Mouse (Mus musculus) forebrain, embryonic 14.5 days (tissue): ENCODE data around the gene Rin2. TPM values are rescaled to one million over a fixed set of nuclear protein-coding genes. Genes with fewer than 3 reads are reported as not detected.
A peak's percentile ranks its signal among the peaks of the same experiment; 100 is the strongest.

Experiments
- ATAC-seq: fragments of 200-750 bp; cut with Nextera tagmentation; 2 replicates; pipeline ENCODE4 v1.8.0; 2017; ENCODE audit warnings: mild to moderate bottlenecking, moderate library complexity
- DNase-seq: peaks from one replicate; pipeline ENCODE4 v3.0.0-alpha.2; 2015; ENCODE audit warnings: low spot score
- H3K27ac ChIP-seq: fragments of 300-500 bp; sonication (generic); 2 replicates; pipeline ENCODE4 v1.5.1; 2014; ENCODE audit warnings: low read depth, mild to moderate bottlenecking, control low read depth, low read length, moderate library complexity
- H3K27me3 ChIP-seq: fragments of 300-500 bp; sonication (generic); replicated peaks from 2 replicates; pipeline ENCODE4 v1.6.1; 2014; ENCODE audit warnings: low read length, control low read depth, mixed read lengths; ENCODE audit not compliant: control insufficient read depth, insufficient read depth
- H3K36me3 ChIP-seq: fragments of 300-500 bp; sonication (generic); 2 replicates; pipeline ENCODE4 v1.6.1; 2014; ENCODE audit warnings: low read length, control low read depth; ENCODE audit not compliant: control insufficient read depth, insufficient read depth
- H3K4me1 ChIP-seq: fragments of 300-500 bp; sonication (generic); 2 replicates; pipeline ENCODE4 v1.6.1; 2014; ENCODE audit warnings: antibody characterized with exemption, low read length, control low read depth; ENCODE audit not compliant: control insufficient read depth, insufficient read depth
- H3K4me2 ChIP-seq: fragments of 300-500 bp; sonication (generic); 2 replicates; pipeline ENCODE4 v1.6.1; 2014; ENCODE audit warnings: mild to moderate bottlenecking, control low read depth, low read length
- H3K4me3 ChIP-seq: fragments of 300-500 bp; sonication (generic); 2 replicates; pipeline ENCODE4 v1.5.1; 2014; ENCODE audit warnings: low read depth, low read length, control low read depth
- H3K9ac ChIP-seq: fragments of 300-500 bp; sonication (generic); 2 replicates; pipeline ENCODE4 v1.6.1; 2014; ENCODE audit warnings: mild to moderate bottlenecking, low read length, control low read depth, moderate library complexity
- H3K9me3 ChIP-seq: fragments of 300-500 bp; sonication (generic); replicated peaks from 2 replicates; pipeline ENCODE4 v1.6.1; 2016; ENCODE audit warnings: low read length, control low read depth, mixed read lengths; ENCODE audit not compliant: control insufficient read depth
- WGBS: fragments of 180-500 bp; shearing (Covaris S2); extraction: QIAGEN DNeasy Blood & Tissue Kit; methylation state at CpG from one replicate; pipeline ENCODE4 v1.1.7; 2014; 5-methylcytosine and 5-hydroxymethylcytosine counted together
- polyA plus RNA-seq: library from polyadenylated mRNA; unstranded; fragments of >200 nt; fragmentation: Nextera tagmentation; extraction: Ambion mirVana; gene quantifications from 2 replicates; pipeline ENCODE4 v1.2.1, GENCODE M21; 2014

Gene Rin2
- polyA plus RNA-seq, 1 experiment from 2014 or later: 9.0 TPM

DNA sequence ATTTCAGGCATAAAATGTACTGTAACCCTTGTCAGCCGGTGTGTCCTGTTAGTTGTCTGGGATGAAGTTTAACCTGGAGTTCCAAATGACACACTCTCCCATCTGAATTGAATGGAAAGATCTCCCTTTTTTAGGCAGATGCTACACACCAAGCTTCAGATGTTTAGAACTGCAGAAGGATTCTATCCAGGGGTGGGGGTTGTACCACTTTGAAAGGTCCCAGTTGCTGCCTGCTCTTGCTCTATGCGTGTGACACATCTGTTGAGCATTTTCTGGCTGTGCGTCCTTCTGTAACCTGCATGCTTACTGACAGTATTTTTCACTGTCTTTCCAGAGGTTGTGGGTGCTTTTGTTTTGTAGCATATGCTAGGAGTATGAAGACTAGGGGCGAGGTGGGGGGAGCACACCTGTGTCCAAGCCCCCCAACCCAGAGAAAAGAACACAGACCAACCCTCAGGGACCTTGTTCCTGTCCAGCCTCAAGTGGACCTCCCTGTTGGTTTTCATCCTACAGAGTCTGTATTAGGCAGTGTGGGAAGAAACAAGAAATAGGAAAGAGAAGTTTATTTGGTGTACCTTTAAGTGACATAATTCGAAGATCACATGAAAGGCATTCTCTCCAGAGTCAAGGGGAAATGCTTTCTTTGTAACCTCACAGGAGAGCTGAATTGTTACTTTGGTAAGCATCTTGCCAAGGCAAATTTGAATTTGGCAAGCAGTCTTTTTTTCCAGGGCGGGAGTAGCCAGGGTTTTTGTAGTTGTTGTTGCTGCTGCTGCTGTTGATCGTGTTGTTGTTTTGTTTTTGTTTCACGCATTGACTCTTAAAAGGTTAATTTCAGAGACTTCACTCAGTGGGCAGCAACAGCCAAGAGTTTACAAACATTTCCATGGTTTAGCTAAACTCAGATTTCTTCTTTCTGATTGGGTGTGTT is 186.4 kb downstream of the Rin2 start:
- Histone ChIP-seq H3K9me3 (no peaks in the 10 kb centered on the region), H3K4me3 (peak overlapping the region; percentile 35), H3K9ac (peak overlapping the region; percentile 58), H3K4me1 (peaks cover 26% of the 10 kb centered on the region), H3K27me3 (no peaks in the 10 kb centered on the region), H3K4me2 (peak overlapping the region; percentile 62), H3K27ac (peak overlapping the region; percentile 86; the same call in 1 of the 2 replicates), H3K36me3 (no peaks in the 10 kb centered on the region)
- DNase-seq (peak; percentile 61), ATAC-seq (no peak)
- WGBS: 43% methylated on average over 8 of the region's 8 CpGs

GRCm38 (mm10) chr2:145862206-145862817 is 187.3 kb downstream of the Rin2 start:
- Histone ChIP-seq H3K4me1 (peaks cover 26% of the 10 kb centered on the region), H3K27ac (peak overlapping the region; percentile 52; the same call in 1 of the 2 replicates), H3K4me3 (peak overlapping the region; percentile 35), H3K9me3 (no peaks in the 10 kb centered on the region), H3K36me3 (no peaks in the 10 kb centered on the region), H3K9ac (peak overlapping the region; percentile 43), H3K4me2 (peak overlapping the region; percentile 62), H3K27me3 (no peaks in the 10 kb centered on the region)
- DNase-seq: peak; percentile 70
- no peak for ATAC-seq
- WGBS: 31% methylated on average over 10 of the region's 10 CpGs

- H3K27me3 ChIP-seq: no peaks in the 10 kb centered on the region
- H3K4me2 ChIP-seq: no peak overlapping the region
- 91% methylated on average over 3 of the region's 3 CpGs for WGBS
- H3K36me3 ChIP-seq: no peaks in the 10 kb centered on the region
- H3K9ac ChIP-seq: no peak overlapping the region
- no peak overlapping the region for H3K4me3 ChIP-seq
- no peak overlapping the region for H3K27ac ChIP-seq
- no peaks in the 10 kb centered on the region for H3K9me3 ChIP-seq
- peaks cover 16% of the 10 kb centered on the region for H3K4me1 ChIP-seq
- ATAC-seq: no peak
- DNase-seq: no peak
These were observed 190.3 kb downstream of the Rin2 start for GRCm38 (mm10) chr2:145865344-145865743.

DNA sequence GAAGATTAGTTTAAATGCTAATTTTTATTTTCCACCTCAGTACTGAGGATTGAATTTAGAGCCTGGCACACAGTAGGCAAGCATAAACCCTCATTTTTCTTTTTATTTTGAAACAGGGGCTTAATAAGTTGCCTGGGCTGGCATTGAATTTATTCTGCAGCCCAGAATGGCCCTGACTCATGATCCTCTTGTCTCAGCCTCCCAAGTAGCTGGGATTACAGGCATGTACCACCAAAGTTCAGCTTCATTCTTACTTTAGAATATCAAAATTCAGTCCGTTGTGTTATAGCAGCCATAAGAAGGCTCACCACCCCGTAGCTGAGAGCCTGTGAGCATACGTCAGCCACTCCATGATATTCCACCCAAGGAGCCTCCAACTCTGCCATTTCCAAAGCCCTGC is 191.2 kb downstream of the Rin2 start:
- Histone ChIP-seq H3K9ac (no peak overlapping the region), H3K4me1 (peaks cover 7% of the 10 kb centered on the region), H3K36me3 (no peaks in the 10 kb centered on the region), H3K27me3 (no peaks in the 10 kb centered on the region), H3K4me2 (no peak overlapping the region), H3K4me3 (no peak overlapping the region), H3K27ac (no peak overlapping the region), H3K9me3 (no peaks in the 10 kb centered on the region)
- DNase-seq (no peak), ATAC-seq (no peak)
- WGBS: 96% methylated on average over 3 of the region's 3 CpGs

- Histone ChIP-seq H3K4me2 (no peak overlapping the region), H3K9ac (no peak overlapping the region), H3K27ac (no peak overlapping the region), H3K27me3 (no peaks in the 10 kb centered on the region), H3K36me3 (no peaks in the 10 kb centered on the region), H3K4me3 (no peak overlapping the region), H3K4me1 (0 out of 2 replicates have a peak, but pooled peaks cover 3% of the 10 kb centered on the region), H3K9me3 (no peaks in the 10 kb centered on the region)
- WGBS: 93% methylated on average over 11 of the region's 11 CpGs
- DNase-seq (no peak), ATAC-seq (no peak)
These were observed 191.9 kb downstream of the Rin2 start for GRCm38 (mm10) chr2:145866695-145867449.

- 79% methylated on average over 4 of the region's 4 CpGs for WGBS
- Histone ChIP-seq H3K36me3 (no peaks in the 10 kb centered on the region), H3K27ac (no peak overlapping the region), H3K4me3 (no peak overlapping the region), H3K9ac (no peak overlapping the region), H3K27me3 (no peaks in the 10 kb centered on the region), H3K9me3 (no peaks in the 10 kb centered on the region), H3K4me1 (no peaks in the 10 kb centered on the region), H3K4me2 (no peak overlapping the region)
- ATAC-seq: no peak
- no peak for DNase-seq
These were observed 196.3 kb downstream of the Rin2 start for GRCm38 (mm10) chr2:145871308-145871707.

DNA sequence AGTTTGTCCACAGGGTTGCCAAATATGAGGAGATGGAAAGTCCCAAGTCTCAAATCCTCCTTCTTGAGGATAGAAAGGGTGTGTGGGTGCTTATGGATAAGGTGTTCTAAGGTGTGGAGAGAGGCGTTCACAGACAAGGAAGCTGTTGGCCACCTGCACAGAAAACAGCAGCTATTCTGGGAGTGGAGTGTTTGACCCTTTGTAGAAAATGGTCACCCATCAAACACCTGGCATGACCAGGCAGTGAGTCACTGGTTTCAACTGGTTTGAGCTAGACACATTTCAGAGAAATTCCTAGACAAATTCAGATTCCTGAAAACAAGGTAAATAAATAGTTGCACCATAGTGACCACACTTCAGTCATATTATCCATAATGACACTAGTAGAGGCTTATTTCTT is 197.1 kb downstream of the Rin2 start:
- Histone ChIP-seq H3K4me1 (no peaks in the 10 kb centered on the region), H3K4me3 (no peak overlapping the region), H3K27ac (no peak overlapping the region), H3K36me3 (no peaks in the 10 kb centered on the region), H3K27me3 (no peaks in the 10 kb centered on the region), H3K9ac (no peak overlapping the region), H3K9me3 (no peaks in the 10 kb centered on the region), H3K4me2 (no peak overlapping the region)
- ATAC-seq (no peak), DNase-seq (no peak)
- WGBS: 96% methylated on average over 1 of the region's 1 CpGs

DNA sequence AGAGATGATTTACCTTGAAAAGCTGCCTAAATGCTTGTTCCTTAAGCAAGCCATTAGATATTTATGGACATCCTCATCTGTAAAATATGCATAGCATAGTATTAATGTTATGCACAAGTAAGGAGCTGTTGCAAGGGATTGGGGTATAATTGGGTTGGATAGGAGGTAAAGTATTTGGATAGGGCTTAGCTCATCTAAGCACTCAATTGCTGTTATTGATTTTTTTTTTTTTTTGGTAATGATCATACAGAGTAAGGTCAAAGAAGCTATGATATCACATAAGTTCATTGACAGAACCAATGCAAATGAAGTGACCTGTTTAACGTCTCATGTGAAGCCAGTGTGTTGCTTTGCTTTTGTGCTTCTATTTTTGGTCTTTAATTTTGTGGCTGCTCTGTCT is 198.9 kb downstream of the Rin2 start:
- no peak overlapping the region for H3K27ac ChIP-seq
- DNase-seq (no peak), ATAC-seq (no peak)
- H3K27me3 ChIP-seq: no peaks in the 10 kb centered on the region
- H3K4me1 ChIP-seq: no peaks in the 10 kb centered on the region
- H3K36me3 ChIP-seq: no peaks in the 10 kb centered on the region
- WGBS: 72% methylated on average over 1 of the region's 1 CpGs
- H3K4me3 ChIP-seq: no peak overlapping the region
- no peaks in the 10 kb centered on the region for H3K9me3 ChIP-seq
- no peak overlapping the region for H3K4me2 ChIP-seq
- no peak overlapping the region for H3K9ac ChIP-seq
